Mouse (Mus musculus) MEL (cell line): Measurements from ENCODE around the gene Atf7. TPM values are rescaled to one million over a fixed set of nuclear protein-coding genes. Genes with fewer than 3 reads are reported as not detected.

Experiments
- DNase-seq: peaks from one replicate; pipeline ENCODE4 v3.0.0; 2011; ENCODE audit warnings: low read depth, low spot score
- H3K27ac ChIP-seq: 2 replicates; pipeline ENCODE4 v1.5.1; 2012; ENCODE audit warnings: low read depth, mild to moderate bottlenecking, control low read depth, low read length, moderate library complexity; ENCODE audit not compliant: control insufficient read depth
- H3K27me3 ChIP-seq, 2 experiments: fragments of 150-350 bp in 1 of 2; sonication (generic) in 1 of 2; 2 replicates each; pipeline ENCODE4 v1.6.1; 2012; ENCODE audit warnings: low read length in 2 of 2, mild to moderate bottlenecking in 2 of 2, improper control_type of control experiment in 1 of 2, moderate library complexity in 1 of 2; ENCODE audit not compliant: insufficient read depth in 2 of 2, control insufficient read depth in 1 of 2
- H3K36me3 ChIP-seq, 2 experiments: 2 replicates each; pipeline ENCODE4 v1.6.1; 2012 to 2014; ENCODE audit warnings: low read length in 2 of 2, improper control_type of control experiment in 1 of 2, inconsistent platforms in 1 of 2, mild to moderate bottlenecking in 1 of 2; ENCODE audit not compliant: insufficient read depth in 2 of 2, control insufficient read depth in 1 of 2
- H3K4me1 ChIP-seq, 2 experiments: fragments of 150-350 bp in 1 of 2; sonication (generic) in 1 of 2; 2 replicates each; pipeline ENCODE4 v1.6.1; 2012; ENCODE audit warnings: low read length in 2 of 2, improper control_type of control experiment in 1 of 2, mild to moderate bottlenecking in 1 of 2; ENCODE audit not compliant: insufficient read depth in 2 of 2, control insufficient read depth in 1 of 2
- H3K4me3 ChIP-seq, 2 experiments: fragments of 150-350 bp in 1 of 2; sonication (generic) in 1 of 2; 2 replicates each; pipeline ENCODE4 v1.5.1; 2012; ENCODE audit warnings: low read depth in 2 of 2, low read length in 2 of 2, mild to moderate bottlenecking in 2 of 2, moderate library complexity in 2 of 2, control low read depth in 1 of 2, improper control_type of control experiment in 1 of 2; ENCODE audit not compliant: control insufficient read depth in 1 of 2, insufficient read depth in 1 of 2
- H3K79me2 ChIP-seq: 2 replicates; pipeline ENCODE4 v1.6.1; 2012; ENCODE audit warnings: mild to moderate bottlenecking, low read length, moderate library complexity; ENCODE audit not compliant: control insufficient read depth, poor library complexity, insufficient read depth
- H3K9ac ChIP-seq: 2 replicates; pipeline ENCODE4 v1.6.1; 2012; ENCODE audit warnings: low read depth, mild to moderate bottlenecking, control low read depth, low read length, moderate library complexity; ENCODE audit not compliant: control insufficient read depth, poor library complexity, severe bottlenecking
- H3K9me3 ChIP-seq: fragments of 150-350 bp; sonication (generic); replicated peaks from 2 replicates; pipeline ENCODE4 v1.6.1; 2012; ENCODE audit warnings: mild to moderate bottlenecking, low read length, improper control_type of control experiment, moderate library complexity; ENCODE audit not compliant: insufficient read depth
- CHD1 ChIP-seq: IDR thresholded peaks from 2 replicates; pipeline ENCODE4 v1.6.1; 2012; ENCODE audit warnings: low read depth, mild to moderate bottlenecking, inconsistent platforms, low read length, improper control_type of control experiment
- CTCF ChIP-seq, 3 experiments: IDR thresholded peaks in 2 of 3; conservative IDR thresholded peaks in 1 of 3; 2 replicates each; pipeline ENCODE4 v1.5.1; 2011 to 2012; ENCODE audit warnings: low read length in 3 of 3, low read depth in 2 of 3, mild to moderate bottlenecking in 2 of 3, improper control_type of control experiment in 1 of 3, inconsistent platforms in 1 of 3, mixed read lengths in 1 of 3, moderate library complexity in 1 of 3; ENCODE audit not compliant: control insufficient read depth in 1 of 3, insufficient read depth in 1 of 3, poor library complexity in 1 of 3, severe bottlenecking in 1 of 3
- E2F4 ChIP-seq: IDR thresholded peaks from 2 replicates; pipeline ENCODE4 v1.6.1; 2011; ENCODE audit warnings: low read depth, low read length, improper control_type of control experiment, borderline replicate concordance
- ELF1 ChIP-seq: IDR thresholded peaks from 2 replicates; pipeline ENCODE4 v1.6.1; 2014; ENCODE audit warnings: low read depth, mild to moderate bottlenecking, inconsistent platforms, low read length, improper control_type of control experiment, moderate library complexity
- EP300 ChIP-seq, 2 experiments: IDR thresholded peaks; 2 replicates each; pipeline ENCODE4 v1.6.1; 2011; ENCODE audit warnings: improper control_type of control experiment in 2 of 2, low read length in 2 of 2, low read depth in 1 of 2, mild to moderate bottlenecking in 1 of 2
- ETS1 ChIP-seq: IDR thresholded peaks from 2 replicates; pipeline ENCODE4 v1.6.1; 2012; ENCODE audit warnings: low read depth, mild to moderate bottlenecking, inconsistent platforms, low read length, improper control_type of control experiment, moderate library complexity
- HCFC1 ChIP-seq: IDR thresholded peaks from 2 replicates; pipeline ENCODE4 v1.6.1; 2012; ENCODE audit warnings: low read depth, mild to moderate bottlenecking, inconsistent platforms, low read length, improper control_type of control experiment, moderate library complexity
- KAT2A ChIP-seq: conservative IDR thresholded peaks from 2 replicates; pipeline ENCODE4 v1.6.1; 2012; ENCODE audit warnings: low read depth, low read length, improper control_type of control experiment, inconsistent platforms
- MAX ChIP-seq: IDR thresholded peaks from 2 replicates; pipeline ENCODE4 v1.6.1; 2011; ENCODE audit warnings: low read length, improper control_type of control experiment
- MAZ ChIP-seq: IDR thresholded peaks from 2 replicates; pipeline ENCODE4 v1.6.1; 2012; ENCODE audit warnings: low read depth, mild to moderate bottlenecking, inconsistent platforms, low read length, improper control_type of control experiment
- MEF2A ChIP-seq: IDR thresholded peaks from 2 replicates; pipeline ENCODE4 v1.6.1; 2014; ENCODE audit warnings: low read depth, mild to moderate bottlenecking, inconsistent platforms, low read length, improper control_type of control experiment; ENCODE audit not compliant: poor library complexity, insufficient replicate concordance, severe bottlenecking; ENCODE audit errors: extremely low read depth
- MXI1 ChIP-seq: IDR thresholded peaks from 2 replicates; pipeline ENCODE4 v1.6.1; 2011; ENCODE audit warnings: mild to moderate bottlenecking, low read depth, low read length, improper control_type of control experiment
- MYB ChIP-seq: IDR thresholded peaks from 2 replicates; pipeline ENCODE4 v1.6.1; 2011; ENCODE audit warnings: mild to moderate bottlenecking, low read depth, low read length, improper control_type of control experiment
- MYC ChIP-seq: IDR thresholded peaks from 2 replicates; pipeline ENCODE4 v1.6.1; 2011; ENCODE audit warnings: low read depth, mild to moderate bottlenecking, low read length, improper control_type of control experiment, moderate library complexity
- NELFE ChIP-seq: IDR thresholded peaks from 2 replicates; pipeline ENCODE4 v1.6.1; 2011; ENCODE audit warnings: low read depth, low read length, improper control_type of control experiment
- NRF1 ChIP-seq: IDR thresholded peaks from 2 replicates; pipeline ENCODE4 v1.6.1; 2014; ENCODE audit warnings: low read depth, mild to moderate bottlenecking, inconsistent platforms, low read length, improper control_type of control experiment, moderate library complexity; ENCODE audit not compliant: poor library complexity, insufficient read depth, severe bottlenecking
- POLR2A ChIP-seq, 2 experiments: IDR thresholded peaks; 2 replicates each; pipeline ENCODE4 v1.6.1; 2011 to 2012; ENCODE audit warnings: low read length in 2 of 2, mild to moderate bottlenecking in 2 of 2, control low read depth in 1 of 2, improper control_type of control experiment in 1 of 2, low read depth in 1 of 2, moderate library complexity in 1 of 2; ENCODE audit not compliant: control insufficient read depth in 1 of 2, insufficient read depth in 1 of 2, poor library complexity in 1 of 2
- POLR2AphosphoS2 ChIP-seq: IDR thresholded peaks from 2 replicates; pipeline ENCODE4 v1.6.1; 2011; ENCODE audit warnings: low read length, improper control_type of control experiment
- POLR2AphosphoS5 ChIP-seq: IDR thresholded peaks from 2 replicates; pipeline ENCODE4 v1.6.1; 2012; ENCODE audit warnings: low read depth, borderline replicate concordance, mild to moderate bottlenecking, inconsistent platforms, low read length, moderate library complexity, mixed read lengths
- RAD21 ChIP-seq: IDR thresholded peaks from 2 replicates; pipeline ENCODE4 v1.6.1; 2011; ENCODE audit warnings: mild to moderate bottlenecking, low read depth, low read length, improper control_type of control experiment
- SIN3A ChIP-seq: IDR thresholded peaks from 2 replicates; pipeline ENCODE4 v1.6.1; 2012; ENCODE audit warnings: low read length, improper control_type of control experiment, inconsistent platforms
- TBP ChIP-seq: IDR thresholded peaks from 2 replicates; pipeline ENCODE4 v1.8.0; 2011; ENCODE audit warnings: low read depth, low read length, improper control_type of control experiment
- TCF12 ChIP-seq: IDR thresholded peaks from 2 replicates; pipeline ENCODE4 v1.6.1; 2014; ENCODE audit warnings: low read depth, mild to moderate bottlenecking, inconsistent platforms, low read length, improper control_type of control experiment, moderate library complexity
- UBTF ChIP-seq: IDR thresholded peaks from 2 replicates; pipeline ENCODE4 v1.6.1; 2012; ENCODE audit warnings: low read depth, mild to moderate bottlenecking, inconsistent platforms, low read length, improper control_type of control experiment, moderate library complexity, borderline replicate concordance; ENCODE audit not compliant: insufficient read depth
- USF1 ChIP-seq: IDR thresholded peaks from 2 replicates; pipeline ENCODE4 v1.6.1; 2014; ENCODE audit warnings: low read depth, mild to moderate bottlenecking, inconsistent platforms, low read length, improper control_type of control experiment, moderate library complexity
- ZC3H11A ChIP-seq: IDR thresholded peaks from 2 replicates; pipeline ENCODE4 v1.6.1; 2012; ENCODE audit warnings: low read depth, mild to moderate bottlenecking, inconsistent platforms, low read length, improper control_type of control experiment
- ZMIZ1 ChIP-seq: IDR thresholded peaks from 2 replicates; pipeline ENCODE4 v1.6.1; 2012; ENCODE audit warnings: low read depth, mild to moderate bottlenecking, inconsistent platforms, low read length, improper control_type of control experiment, moderate library complexity
- ZNF384 ChIP-seq: IDR thresholded peaks from 2 replicates; pipeline ENCODE4 v1.6.1; 2012; ENCODE audit warnings: low read depth, mild to moderate bottlenecking, inconsistent platforms, low read length, improper control_type of control experiment
- polyA plus RNA-seq, 2 experiments: library from polyadenylated mRNA; stranded (reverse) in 1 of 2; unstranded in 1 of 2; fragments of >175 nt in 1 of 2; fragments of >200 nt in 1 of 2; gene quantifications; 2 replicates each; pipeline versions ENCODE4 v1.2.1 to v1.2.4; 2012; ENCODE audit warnings: low replicate concordance in 2 of 2, low read depth in 1 of 2; ENCODE audit not compliant: insufficient read length in 2 of 2, insufficient read depth in 1 of 2, missing spikeins in 1 of 2
- total RNA-seq: library from RNA; depleted of rRNA; stranded (reverse); fragments of 300-350 nt; gene quantifications from 2 replicates; pipeline ENCODE4 v1.2.3, GENCODE M21; 2012

The Atf7 gene
- total and polyA plus RNA-seq, 3 experiments, result 12.8 to 49.6 TPM; not detected in 1

DNA sequence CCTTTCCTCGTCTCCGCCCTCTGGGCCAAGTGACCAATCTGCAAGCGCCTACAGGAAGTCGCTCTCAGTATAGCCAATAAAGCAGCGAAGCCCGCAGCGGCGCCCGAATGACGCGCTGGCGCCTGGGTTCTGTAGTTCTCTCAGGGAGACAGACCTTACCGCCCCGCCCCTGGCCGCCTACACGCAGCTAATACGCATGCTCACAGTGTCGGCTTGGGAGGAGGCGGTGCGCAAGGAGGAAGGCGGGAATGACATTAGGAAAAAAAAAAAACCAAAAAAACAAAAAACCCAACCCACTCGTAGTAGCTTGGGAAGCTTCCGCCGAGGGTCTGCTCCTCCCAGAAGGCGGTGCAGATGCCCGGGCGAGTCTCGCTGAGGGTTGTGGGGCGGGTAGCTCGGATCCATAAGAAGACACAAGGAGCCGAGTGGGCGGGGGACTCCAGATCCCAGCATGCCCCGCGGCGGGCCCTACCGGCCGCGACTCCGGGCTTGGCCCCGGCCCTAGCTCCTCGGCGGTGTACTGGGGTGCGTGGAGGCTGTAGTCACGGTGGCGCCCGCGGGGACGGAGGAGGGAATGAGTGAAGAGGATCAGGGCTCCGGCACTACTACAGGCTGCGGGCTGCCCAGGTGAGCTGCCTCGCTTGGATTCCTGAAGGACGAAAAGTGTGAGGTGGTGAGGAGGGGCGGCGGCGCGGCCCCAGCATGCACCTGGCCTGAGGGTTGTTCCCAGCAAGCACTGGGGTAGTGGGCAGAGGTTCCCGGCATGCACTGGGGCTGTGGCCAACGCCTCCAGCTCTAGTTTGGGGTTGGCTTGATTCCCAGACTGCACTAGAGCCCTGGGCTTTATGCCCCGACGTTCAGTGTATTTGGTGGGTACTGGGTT is 107.0 kb downstream of the Atf7 start, which contains the start of gene Tarbp2:
Tarbp2 (plus strand) TSS at position 217 of the 883 bp plus-strand sequence.
- DNase-seq, result peak; percentile 100
- Histone ChIP-seq H3K36me3 (peaks cover 0 to 16% of the 10 kb centered on the region in 2 experiments; a peak in 2 of 4 replicates), H3K79me2 (peaks cover 17% of the 10 kb centered on the region), H3K27me3 (no peaks in the 10 kb centered on the region), H3K9me3 (no peaks in the 10 kb centered on the region), H3K27ac (peak within 1 kb of the TSS; percentile 95), H3K4me1 (peaks cover 5 to 20% of the 10 kb centered on the region in 2 experiments; a peak in 3 of 4 replicates), H3K9ac (peak within 1 kb of the TSS; percentile 86), H3K4me3 (peak within 1 kb of the TSS; percentile 78 to 80)
- TF ChIP-seq ETS1 (peak; percentile 65; the same call in 1 of the 2 replicates), ELF1 (peak; percentile 85), UBTF (0 out of 2 replicates have a peak, but pooled peaks have one; percentile 22), POLR2AphosphoS2 (peak; percentile 76; the same call in 1 of the 2 replicates), SIN3A (peak; percentile 76), KAT2A (peak; percentile 86), ZMIZ1 (peak; percentile 91), POLR2A (IDR thresholded peaks at IDR 0.05; ENCODE audit: control insufficient read depth in 1 of 2, insufficient read depth in 1 of 2, low read depth in 1 of 2, low read length in 2 of 2, poor library complexity in 1 of 2) (peak; percentile 94 to 98; a peak in 3 of 4 replicates), EP300 (IDR thresholded peaks at IDR 0.05; ENCODE audit: low read depth in 1 of 2, low read length in 2 of 2) (0 out of 4 replicates have a peak, but pooled peaks of 1 of the 2 experiments have one; percentile 10), RAD21 (no peak), TCF12 (peak; percentile 80), MYC (peak; percentile 89), USF1 (peak; percentile 53; the same call in 1 of the 2 replicates), MEF2A (no peak), MAX (peak; percentile 80), E2F4 (peak; percentile 93), ZNF384 (peak; percentile 98), NELFE (peak; percentile 90), MAZ (peak; percentile 1), HCFC1 (peak; percentile 91), CTCF (IDR thresholded peaks at IDR 0.05 in 2 of 3, conservative IDR thresholded peaks at IDR 0.05 in 1 of 3; ENCODE audit: control insufficient read depth in 1 of 3, insufficient read depth in 1 of 3, low read depth in 2 of 3, low read length in 3 of 3, poor library complexity in 1 of 3, severe bottlenecking in 1 of 3) (no peak), CHD1 (no peak; the same call in 1 of the 2 replicates), TBP (peak; percentile 91), ZC3H11A (no peak), MYB (no peak; the same call in 1 of the 2 replicates), MXI1 (peak; percentile 54), POLR2AphosphoS5 (peak; percentile 79; the same call in 1 of the 2 replicates), NRF1 (peak; percentile 87)
